Mouse (Mus musculus): ENCODE results near the gene Mon2.

- TF ChIP-seq POLR2A (IDR thresholded peaks at IDR 0.05; ENCODE audit: extremely low read depth, insufficient read depth, low read length) (no peak), CTCF (IDR thresholded peaks at IDR 0.05; ENCODE audit: extremely low read depth, insufficient read depth, low read length) (no peak)
These were observed 62.9 kb downstream of the Mon2 start for GRCm38 (mm10) chr10:123013435-123013834.
